In genomic region chr9:96916620-96917538, GRCm38 (mm10) we compare ENCODE assay signal across 8 mouse cellular contexts. TPM values are rescaled to one million over a fixed set of nuclear protein-coding genes. Genes with fewer than 3 reads are reported as not detected.
DNase-seq lines count a peak whose midpoint lies in the region; ATAC-seq lines count a peak whose summit lies in the region.

No protein-coding gene starts in this region.

- no peak overlapping the region for H3K4me3 ChIP-seq in hindbrain, embryonic 15.5 days

- H3K36me3 ChIP-seq in hindbrain, embryonic 15.5 days, result no peaks in the 10 kb centered on the region

- WGBS in hindbrain, embryonic 15.5 days, result 39% methylated on average over 27 of the region's 27 CpGs

- H3K4me2 ChIP-seq in hindbrain, embryonic 15.5 days, result no peak overlapping the region

- no peaks in the 10 kb centered on the region for H3K27me3 ChIP-seq in hindbrain, embryonic 15.5 days

- H3K4me1 ChIP-seq in hindbrain, embryonic 15.5 days (replicated peaks), result peaks cover 7% of the 10 kb centered on the region; the same call in 1 of the 2 replicates

- H3K9me3 ChIP-seq in hindbrain, embryonic 15.5 days, result no peaks in the 10 kb centered on the region

- ATAC-seq in hindbrain, embryonic 15.5 days (ENCODE audit: low FRiP score, low read depth), result peak; percentile 87

- H3K9ac ChIP-seq in hindbrain, embryonic 15.5 days, result no peak overlapping the region

- H3K27ac ChIP-seq in hindbrain, embryonic 15.5 days (replicated peaks), result no peak overlapping the region

- DNase-seq in R1 (ENCODE audit: low read depth, low spot score), result peak; percentile 92
- peak; percentile 95 to 99 for DNase-seq in cerebellum, postnatal 36 days
- peak; percentile 94 for DNase-seq in gastrocnemius, adult 18-20 months (ENCODE audit: low spot score)
- DNase-seq in layer of hippocampus, postnatal 36 days, result peak; percentile 96 to 97
- peak; percentile 94 for DNase-seq in lung, postnatal 36 days
- DNase-seq in right cerebral cortex, adult 18-20 months, result peak; percentile 96
- peak; percentile 85 for DNase-seq in urinary bladder, adult 2 months (ENCODE audit: low spot score)

RNA-seq across cellular contexts. Expression of gene Pxylp1, which starts 24.4 kb away (rescaled TPM):
- under 1 TPM; 0.68 to 0.95 TPM for total RNA-seq in gastrocnemius, adult 18-20 months (2021)
- 32.6 and 39.0 TPM in 2 replicates for polyA plus RNA-seq in hindbrain, embryonic 15.5 days (2015; fragmentation: Nextera tagmentation; extraction: Ambion mirVana)
- 10 to 100 TPM; 19.7 to 20.3 TPM for total RNA-seq in layer of hippocampus, postnatal 36 days (2021)
- polyA plus RNA-seq in urinary bladder, adult 2 months (2012; rRNA removed), result 6.6 and 7.6 TPM in 2 replicates

Comparison
In these comparisons a context has a peak if more than half of its experiments do, and no peak if none do; other contexts are left out.
1. RNA of gene Pxylp1, which starts 24.4 kb away (total RNA-seq): 19.7 to 20.3 TPM in layer of hippocampus, postnatal 36 days; 0.68 to 0.95 TPM in gastrocnemius, adult 18-20 months; every median in the first group is over 10 times any median in the second.
2. Peak in every context shown above with its lines, with median percentiles within 50 percentile points of each other: DNase-seq.